Mouse (Mus musculus) intestine, postnatal 0 days (tissue): ENCODE results near the gene Gm4869. TPM values are rescaled to one million over a fixed set of nuclear protein-coding genes. Genes with fewer than 3 reads are reported as not detected.
A peak's percentile ranks its signal among the peaks of the same experiment; 100 is the strongest.
"Not testable (repeated sequence)": the region's sequence is repeated elsewhere in the genome, so short reads cannot be mapped to it uniquely, and the experiment has no call there.

ENCODE experiments used
- ATAC-seq: fragments of 200-750 bp; cut with Nextera tagmentation; 2 replicates; pipeline ENCODE4 v1.8.0; 2017; ENCODE audit warnings: mild to moderate bottlenecking, moderate TSS enrichment, moderate library complexity
- H3K27ac ChIP-seq: fragments of 300-500 bp; sonication (generic); 2 replicates; pipeline ENCODE4 v1.5.1; 2014; ENCODE audit warnings: mild to moderate bottlenecking, low read depth, low read length, moderate library complexity
- H3K27me3 ChIP-seq: fragments of 300-500 bp; sonication (generic); replicated peaks from 2 replicates; pipeline ENCODE4 v1.6.1; 2014; ENCODE audit warnings: low read length, mixed read lengths; ENCODE audit not compliant: control insufficient read depth, insufficient read depth
- H3K36me3 ChIP-seq: fragments of 300-500 bp; sonication (generic); 2 replicates; pipeline ENCODE4 v1.6.1; 2014; ENCODE audit warnings: mild to moderate bottlenecking, moderate library complexity; ENCODE audit not compliant: control insufficient read depth, insufficient read depth
- H3K4me1 ChIP-seq: fragments of 300-500 bp; sonication (generic); replicated peaks from 2 replicates; pipeline ENCODE4 v1.6.1; 2014; ENCODE audit warnings: antibody characterized with exemption, low read length, mixed read lengths; ENCODE audit not compliant: control insufficient read depth, insufficient read depth
- H3K4me2 ChIP-seq: fragments of 300-500 bp; sonication (generic); replicated peaks from 2 replicates; pipeline ENCODE4 v1.6.1; 2014; ENCODE audit warnings: low read depth, mild to moderate bottlenecking, moderate library complexity
- H3K4me3 ChIP-seq: fragments of 300-500 bp; sonication (generic); 2 replicates; pipeline ENCODE4 v1.5.1; 2014; ENCODE audit warnings: low read depth, low read length
- H3K9ac ChIP-seq: fragments of 300-500 bp; sonication (generic); 2 replicates; pipeline ENCODE4 v1.6.1; 2014; ENCODE audit warnings: mild to moderate bottlenecking, low read depth, low read length
- H3K9me3 ChIP-seq: fragments of 300-500 bp; sonication (generic); 2 replicates; pipeline ENCODE4 v1.6.1; 2016; ENCODE audit warnings: mixed run types; ENCODE audit not compliant: control insufficient read depth
- CTCF ChIP-seq: sonication (generic); IDR thresholded peaks from 2 replicates; pipeline ENCODE4 v1.5.1; 2016; ENCODE audit warnings: low read depth, mild to moderate bottlenecking, control low read depth, antibody characterized with exemption, moderate library complexity
- WGBS: fragments of 180-500 bp; shearing (Covaris S2); extraction: QIAGEN DNeasy Blood & Tissue Kit; methylation state at CpG from one replicate; pipeline ENCODE4 v1.1.7; 2014; 5-methylcytosine and 5-hydroxymethylcytosine counted together
- polyA plus RNA-seq: library from polyadenylated mRNA; unstranded; fragments of >200 nt; fragmentation: Nextera tagmentation; extraction: Ambion mirVana; gene quantifications from 2 replicates; pipeline ENCODE4 v1.2.1, GENCODE M21; 2015

Gene Gm4869
- polyA plus RNA-seq, 1 experiment from 2014 or later = 0.05 TPM

- no peak overlapping the region for H3K4me2 ChIP-seq
- H3K27me3 ChIP-seq = no peaks in the 10 kb centered on the region
- no peak for ATAC-seq
- no peaks in the 10 kb centered on the region for H3K4me1 ChIP-seq
- WGBS = 64% methylated on average over 2 of the region's 2 CpGs
- no peak overlapping the region for H3K27ac ChIP-seq
- H3K36me3 ChIP-seq = no peaks in the 10 kb centered on the region
- H3K9ac ChIP-seq = no peak overlapping the region
- TF ChIP-seq CTCF = no peak
- no peak overlapping the region for H3K4me3 ChIP-seq
- H3K9me3 ChIP-seq = no peaks in the 10 kb centered on the region
These were observed 10.0 kb downstream of the Gm4869 start for GRCm38 (mm10) chr5:140455466-140455865.

- H3K4me2 ChIP-seq = no peak overlapping the region
- no peak for ATAC-seq
These were observed 16.0 kb downstream of the Gm4869 start for GRCm38 (mm10) chr5:140461476-140461875.

GRCm38 (mm10) chr5:140463151-140463550 is 17.7 kb downstream of the Gm4869 start:
- H3K27ac ChIP-seq, H3K36me3 ChIP-seq, ATAC-seq, H3K4me1 ChIP-seq, H3K9me3 ChIP-seq, H3K4me2 ChIP-seq, H3K9ac ChIP-seq, H3K4me3 ChIP-seq, H3K27me3 ChIP-seq: not testable (repeated sequence)
- 80% methylated on average over 2 of the region's 2 CpGs for WGBS

More at GRCm38 (mm10) chr5:140461476-140461875, 16.0 kb downstream of the Gm4869 start:
- H3K36me3 ChIP-seq = no peaks in the 10 kb centered on the region
- no peak overlapping the region for H3K4me3 ChIP-seq
- H3K4me1 ChIP-seq = no peaks in the 10 kb centered on the region
- H3K9ac ChIP-seq = no peak overlapping the region
- H3K27me3 ChIP-seq = no peaks in the 10 kb centered on the region
- 80% methylated on average over 3 of the region's 3 CpGs for WGBS
- no peak overlapping the region for H3K27ac ChIP-seq
- 0 out of 2 replicates have a peak, but pooled peaks cover 9% of the 10 kb centered on the region for H3K9me3 ChIP-seq
- TF ChIP-seq CTCF = no peak

GRCm38 (mm10) chr5:140464943-140465342 is 19.5 kb downstream of the Gm4869 start:
- Histone ChIP-seq H3K9me3 (0 out of 2 replicates have a peak, but pooled peaks cover 9% of the 10 kb centered on the region), H3K4me3 (no peak overlapping the region), H3K4me2 (no peak overlapping the region), H3K36me3 (no peaks in the 10 kb centered on the region), H3K9ac (no peak overlapping the region), H3K27ac (no peak overlapping the region), H3K4me1 (no peaks in the 10 kb centered on the region), H3K27me3 (no peaks in the 10 kb centered on the region)
- ATAC-seq = no peak
- TF ChIP-seq CTCF = no peak
- WGBS = 82% methylated on average over 2 of the region's 2 CpGs

- WGBS = 80% methylated on average over 3 of the region's 3 CpGs
- no peak for ATAC-seq
- no peaks in the 10 kb centered on the region for H3K27me3 ChIP-seq
These were observed 26.9 kb downstream of the Gm4869 start for GRCm38 (mm10) chr5:140472336-140472735.

GRCm38 (mm10) chr5:140481458-140481857 is 36.0 kb downstream of the Gm4869 start:
- Histone ChIP-seq H3K9me3 (no peaks in the 10 kb centered on the region), H3K27ac (no peak overlapping the region), H3K4me3 (no peak overlapping the region), H3K27me3 (no peaks in the 10 kb centered on the region), H3K9ac (no peak overlapping the region), H3K36me3 (no peaks in the 10 kb centered on the region), H3K4me1 (no peaks in the 10 kb centered on the region), H3K4me2 (no peak overlapping the region)
- WGBS = 71% methylated on average over 4 of the region's 4 CpGs
- ATAC-seq = no peak
- no peak for TF ChIP-seq CTCF

More at GRCm38 (mm10) chr5:140472336-140472735, 26.9 kb downstream of the Gm4869 start:
- TF ChIP-seq CTCF = peak; percentile 67
- no peaks in the 10 kb centered on the region for H3K9me3 ChIP-seq
- H3K4me3 ChIP-seq = no peak overlapping the region
- H3K36me3 ChIP-seq = no peaks in the 10 kb centered on the region
- no peak overlapping the region for H3K4me2 ChIP-seq
- H3K9ac ChIP-seq = no peak overlapping the region
- H3K4me1 ChIP-seq = no peaks in the 10 kb centered on the region
- no peak overlapping the region for H3K27ac ChIP-seq

GRCm38 (mm10) chr5:140491142-140491541 is 45.7 kb downstream of the Gm4869 start:
- TF ChIP-seq CTCF = no peak
- no peaks in the 10 kb centered on the region for H3K9me3 ChIP-seq
- 72% methylated on average over 6 of the region's 6 CpGs for WGBS
- no peaks in the 10 kb centered on the region for H3K36me3 ChIP-seq
- no peaks in the 10 kb centered on the region for H3K4me1 ChIP-seq
- H3K4me2 ChIP-seq = no peak overlapping the region
- no peaks in the 10 kb centered on the region; the same call in 1 of the 2 replicates for H3K27me3 ChIP-seq
- no peak overlapping the region for H3K27ac ChIP-seq
- H3K9ac ChIP-seq = no peak overlapping the region
- ATAC-seq = no peak
- H3K4me3 ChIP-seq = no peak overlapping the region
